Mouse (Mus musculus): ENCODE results near the gene Cdh11. TPM values are rescaled to one million over a fixed set of nuclear protein-coding genes. Genes with fewer than 3 reads are reported as not detected.

The Cdh11 gene
- 123 and 127 TPM in 2 replicates for polyA plus RNA-seq (2014; fragmentation: Nextera tagmentation; extraction: Ambion mirVana)

- Histone ChIP-seq H3K36me3 (ENCODE audit: control insufficient read depth, insufficient read depth, low read length) (no peaks in the 10 kb centered on the region), H3K4me2 (replicated peaks; ENCODE audit: low read depth, low read length) (peak within 1 kb of the TSS; percentile 78), H3K9me3 (ENCODE audit: control insufficient read depth, low read depth, low read length) (no peaks in the 10 kb centered on the region), H3K4me1 (ENCODE audit: control insufficient read depth, insufficient read depth, low read length) (0 out of 2 replicates have a peak, but pooled peaks cover 9% of the 10 kb centered on the region), H3K4me3 (ENCODE audit: low read depth, low read length) (peak within 1 kb of the TSS; percentile 84), H3K27ac (ENCODE audit: low read length) (peak within 1 kb of the TSS; percentile 94), H3K27me3 (ENCODE audit: control insufficient read depth, insufficient read depth, low read length) (no peaks in the 10 kb centered on the region), H3K9ac (replicated peaks; ENCODE audit: low read depth, low read length) (peak within 1 kb of the TSS; percentile 97)
- 4% methylated on average over 23 of the region's 23 CpGs for WGBS
- no peak for ATAC-seq (ENCODE audit: insufficient number of reproducible peaks, insufficient read depth, low FRiP score, low read depth)
Observed at GRCm38 (mm10) chr8:102785592-102786416, at the start of gene Cdh11. Gene Cdh11 (minus strand): TSS chr8:102785642.

GRCm38 (mm10) chr8:102813959-102814358, 28.5 kb upstream of the Cdh11 start:
- no peak overlapping the region for H3K4me2 ChIP-seq (replicated peaks; ENCODE audit: low read depth, low read length)
- WGBS = 75% methylated on average over 5 of the region's 5 CpGs

GRCm38 (mm10) chr8:102790303-102790702, 4.9 kb upstream of the Cdh11 start:
- Histone ChIP-seq H3K4me1 (ENCODE audit: control insufficient read depth, insufficient read depth, low read length) (0 out of 2 replicates have a peak, but pooled peaks cover 9% of the 10 kb centered on the region), H3K9me3 (ENCODE audit: control insufficient read depth, low read depth, low read length) (no peaks in the 10 kb centered on the region), H3K27me3 (ENCODE audit: control insufficient read depth, insufficient read depth, low read length) (no peaks in the 10 kb centered on the region), H3K27ac (ENCODE audit: low read length) (no peak overlapping the region), H3K4me3 (ENCODE audit: low read depth, low read length) (no peak overlapping the region), H3K4me2 (replicated peaks; ENCODE audit: low read depth, low read length) (no peak overlapping the region), H3K9ac (replicated peaks; ENCODE audit: low read depth, low read length) (no peak overlapping the region), H3K36me3 (ENCODE audit: control insufficient read depth, insufficient read depth, low read length) (no peaks in the 10 kb centered on the region)
- 33% methylated on average over 4 of the region's 4 CpGs for WGBS
- ATAC-seq (ENCODE audit: insufficient number of reproducible peaks, insufficient read depth, low FRiP score, low read depth) = no peak

More at GRCm38 (mm10) chr8:102813959-102814358, 28.5 kb upstream of the Cdh11 start:
- no peak overlapping the region for H3K4me3 ChIP-seq (ENCODE audit: low read depth, low read length)
- ATAC-seq (ENCODE audit: insufficient number of reproducible peaks, insufficient read depth, low FRiP score, low read depth) = no peak
- H3K4me1 ChIP-seq (ENCODE audit: control insufficient read depth, insufficient read depth, low read length) = no peaks in the 10 kb centered on the region
- no peaks in the 10 kb centered on the region for H3K27me3 ChIP-seq (ENCODE audit: control insufficient read depth, insufficient read depth, low read length)
- no peaks in the 10 kb centered on the region for H3K9me3 ChIP-seq (ENCODE audit: control insufficient read depth, low read depth, low read length)
- no peak overlapping the region for H3K9ac ChIP-seq (replicated peaks; ENCODE audit: low read depth, low read length)
- no peaks in the 10 kb centered on the region for H3K36me3 ChIP-seq (ENCODE audit: control insufficient read depth, insufficient read depth, low read length)
- H3K27ac ChIP-seq (ENCODE audit: low read length) = no peak overlapping the region

- Histone ChIP-seq H3K4me1 (ENCODE audit: control insufficient read depth, insufficient read depth, low read length) (0 out of 2 replicates have a peak, but pooled peaks cover 9% of the 10 kb centered on the region), H3K36me3 (ENCODE audit: control insufficient read depth, insufficient read depth, low read length) (no peaks in the 10 kb centered on the region), H3K4me2 (replicated peaks; ENCODE audit: low read depth, low read length) (peak overlapping the region; percentile 78), H3K27me3 (ENCODE audit: control insufficient read depth, insufficient read depth, low read length) (no peaks in the 10 kb centered on the region), H3K9ac (replicated peaks; ENCODE audit: low read depth, low read length) (peak overlapping the region; percentile 97), H3K9me3 (ENCODE audit: control insufficient read depth, low read depth, low read length) (no peaks in the 10 kb centered on the region), H3K4me3 (ENCODE audit: low read depth, low read length) (peak overlapping the region; percentile 84), H3K27ac (ENCODE audit: low read length) (peak overlapping the region; percentile 94)
- WGBS = 7% methylated on average over 31 of the region's 31 CpGs
- no peak for ATAC-seq (ENCODE audit: insufficient number of reproducible peaks, insufficient read depth, low FRiP score, low read depth)
Observed at GRCm38 (mm10) chr8:102786467-102787360, 1.3 kb upstream of the Cdh11 start.

GRCm38 (mm10) chr8:102784835-102785455, 497 bp downstream of the Cdh11 start:
- under 1% methylated on average over 44 of the region's 55 CpGs for WGBS
- H3K27me3 ChIP-seq (ENCODE audit: control insufficient read depth, insufficient read depth, low read length) = no peaks in the 10 kb centered on the region

GRCm38 (mm10) chr8:102783821-102784591, 1.4 kb downstream of the Cdh11 start:
- peak overlapping the region; percentile 94 for H3K27ac ChIP-seq (ENCODE audit: low read length)
- H3K4me1 ChIP-seq (ENCODE audit: control insufficient read depth, insufficient read depth, low read length) = 0 out of 2 replicates have a peak, but pooled peaks cover 9% of the 10 kb centered on the region
- peak overlapping the region; percentile 97 for H3K9ac ChIP-seq (replicated peaks; ENCODE audit: low read depth, low read length)
- WGBS = under 1% methylated on average over 42 of the region's 42 CpGs
- H3K9me3 ChIP-seq (ENCODE audit: control insufficient read depth, low read depth, low read length) = no peaks in the 10 kb centered on the region
- no peaks in the 10 kb centered on the region; the same call in 1 of the 2 replicates for H3K36me3 ChIP-seq (ENCODE audit: control insufficient read depth, insufficient read depth, low read length)
- no peaks in the 10 kb centered on the region for H3K27me3 ChIP-seq (ENCODE audit: control insufficient read depth, insufficient read depth, low read length)
- H3K4me3 ChIP-seq (ENCODE audit: low read depth, low read length) = peak overlapping the region; percentile 84
- peak; percentile 14; the same call in 1 of the 2 replicates for ATAC-seq (ENCODE audit: insufficient number of reproducible peaks, insufficient read depth, low FRiP score, low read depth)
- peak overlapping the region; percentile 78 for H3K4me2 ChIP-seq (replicated peaks; ENCODE audit: low read depth, low read length)

More at GRCm38 (mm10) chr8:102784835-102785455, 497 bp downstream of the Cdh11 start:
- H3K4me2 ChIP-seq (replicated peaks; ENCODE audit: low read depth, low read length) = peak overlapping the region; percentile 78
- ATAC-seq (ENCODE audit: insufficient number of reproducible peaks, insufficient read depth, low FRiP score, low read depth) = peak; percentile 73; the same call in 1 of the 2 replicates
- 0 out of 2 replicates have a peak, but pooled peaks cover 9% of the 10 kb centered on the region for H3K4me1 ChIP-seq (ENCODE audit: control insufficient read depth, insufficient read depth, low read length)
- peak overlapping the region; percentile 97 for H3K9ac ChIP-seq (replicated peaks; ENCODE audit: low read depth, low read length)
- peak overlapping the region; percentile 94 for H3K27ac ChIP-seq (ENCODE audit: low read length)
- no peaks in the 10 kb centered on the region for H3K36me3 ChIP-seq (ENCODE audit: control insufficient read depth, insufficient read depth, low read length)
- H3K4me3 ChIP-seq (ENCODE audit: low read depth, low read length) = peak overlapping the region; percentile 84
- no peaks in the 10 kb centered on the region for H3K9me3 ChIP-seq (ENCODE audit: control insufficient read depth, low read depth, low read length)

- 10% methylated on average over 11 of the region's 11 CpGs for WGBS
- ATAC-seq (ENCODE audit: insufficient number of reproducible peaks, insufficient read depth, low FRiP score, low read depth) = no peak
- H3K4me2 ChIP-seq (replicated peaks; ENCODE audit: low read depth, low read length) = peak overlapping the region; percentile 78
Observed at GRCm38 (mm10) chr8:102782707-102783489, 2.5 kb downstream of the Cdh11 start.

More at GRCm38 (mm10) chr8:102782707-102783489, 2.5 kb downstream of the Cdh11 start:
- H3K27me3 ChIP-seq (ENCODE audit: control insufficient read depth, insufficient read depth, low read length) = no peaks in the 10 kb centered on the region
- peak overlapping the region; percentile 94 for H3K27ac ChIP-seq (ENCODE audit: low read length)
- H3K36me3 ChIP-seq (ENCODE audit: control insufficient read depth, insufficient read depth, low read length) = peaks cover 3% of the 10 kb centered on the region; the same call in 1 of the 2 replicates
- H3K9ac ChIP-seq (replicated peaks; ENCODE audit: low read depth, low read length) = peak overlapping the region; percentile 97
- no peaks in the 10 kb centered on the region for H3K9me3 ChIP-seq (ENCODE audit: control insufficient read depth, low read depth, low read length)
- H3K4me1 ChIP-seq (ENCODE audit: control insufficient read depth, insufficient read depth, low read length) = 0 out of 2 replicates have a peak, but pooled peaks cover 9% of the 10 kb centered on the region
- H3K4me3 ChIP-seq (ENCODE audit: low read depth, low read length) = peak overlapping the region; percentile 84

Data from stomach, embryonic 14.5 days (tissue).